Mouse (Mus musculus) adrenal gland, postnatal 25 days (tissue): ENCODE measurements at regions not wholly inside any gene's neighbourhood (a gene's known extent, or its start where the extent isn't known, plus 50 kb on each side); places are given as distances from the start of the nearest gene placed in this dataset.

ENCODE experiments used
- DNase-seq: peaks from one replicate; pipeline ENCODE4 v3.0.0; 2021; ENCODE audit warnings: mixed read lengths

DNA sequence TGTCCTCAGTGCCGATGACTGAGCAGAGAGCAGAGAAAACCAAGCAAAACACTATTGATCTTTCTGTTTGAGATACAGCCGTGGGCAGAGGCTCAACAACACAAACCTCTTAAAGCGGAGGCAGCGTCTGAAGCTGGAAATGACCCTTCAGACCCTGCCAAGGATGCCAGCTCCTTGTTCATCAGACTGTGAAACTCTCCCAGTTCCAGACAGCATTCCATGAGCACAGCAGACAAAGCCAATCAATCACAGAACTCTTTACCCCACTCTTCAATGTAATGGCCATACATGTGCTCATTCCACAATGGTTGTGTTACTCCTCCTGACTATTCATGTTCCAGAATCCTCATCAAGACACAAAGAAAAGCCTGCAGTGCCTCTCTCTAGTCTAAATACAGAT, 73.5 kb downstream of the Tmem114 start:
- DNase-seq = no peak

DNA sequence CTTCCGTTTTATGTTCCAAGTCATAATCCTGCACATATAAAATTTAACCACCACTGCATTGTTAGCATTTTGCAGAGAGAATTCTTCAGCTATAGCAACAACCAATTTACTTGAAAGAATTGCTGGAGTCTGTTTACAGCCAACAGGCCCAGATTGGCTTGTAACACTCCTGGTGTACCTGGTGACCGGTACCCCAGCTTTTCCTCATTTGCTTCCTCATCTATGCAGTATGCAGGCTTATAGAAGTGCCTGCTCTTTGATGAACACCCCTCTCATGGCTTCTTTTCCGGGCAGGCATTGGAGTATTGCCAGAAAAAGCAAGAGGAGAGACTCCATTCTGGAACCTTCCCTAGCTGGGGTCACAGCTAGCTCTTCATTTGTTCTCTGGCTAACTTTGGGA, 75.8 kb downstream of the Tmem114 start:
- DNase-seq = no peak

DNA sequence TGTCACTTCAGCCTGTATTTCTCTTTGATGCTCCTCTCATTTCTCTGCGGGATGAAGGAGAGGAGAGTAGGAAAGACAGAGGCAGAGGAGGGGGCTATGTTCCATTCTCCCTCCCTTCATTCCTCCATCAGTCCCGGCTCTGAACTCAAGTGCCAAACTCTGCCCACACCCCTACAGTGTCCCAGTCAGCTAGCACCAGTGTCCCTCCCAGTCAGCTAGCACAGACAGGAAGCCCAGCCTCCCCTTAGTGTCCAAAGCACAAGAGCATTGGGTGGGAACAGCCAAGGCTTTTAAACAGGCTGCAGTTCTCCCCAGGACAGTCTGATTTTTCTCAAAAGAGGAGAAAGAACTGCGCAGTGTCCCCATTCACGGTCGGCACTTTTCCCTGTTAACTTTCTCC, 76.3 kb downstream of the Tmem114 start:
- DNase-seq = no peak

DNA sequence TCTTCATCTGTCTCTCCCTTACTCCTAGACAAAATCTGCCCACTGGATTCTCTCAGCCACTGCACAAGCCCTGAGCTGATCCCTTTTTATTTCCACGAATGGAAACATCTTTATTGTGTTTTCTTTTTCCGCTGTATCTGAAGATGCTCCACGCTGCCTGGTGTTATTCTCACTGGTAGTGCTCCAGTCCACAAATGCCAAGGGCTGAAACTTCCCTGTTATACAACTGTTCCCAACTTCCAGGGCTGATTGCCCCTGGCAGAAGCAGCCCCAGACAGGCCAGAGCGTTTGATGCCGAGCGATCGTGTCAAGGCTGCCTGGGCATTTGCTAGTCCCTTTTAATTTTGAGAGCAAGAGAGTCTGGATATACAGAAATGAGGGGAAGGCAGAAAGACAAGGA, 79.7 kb downstream of the Tmem114 start:
- no peak for DNase-seq

DNA sequence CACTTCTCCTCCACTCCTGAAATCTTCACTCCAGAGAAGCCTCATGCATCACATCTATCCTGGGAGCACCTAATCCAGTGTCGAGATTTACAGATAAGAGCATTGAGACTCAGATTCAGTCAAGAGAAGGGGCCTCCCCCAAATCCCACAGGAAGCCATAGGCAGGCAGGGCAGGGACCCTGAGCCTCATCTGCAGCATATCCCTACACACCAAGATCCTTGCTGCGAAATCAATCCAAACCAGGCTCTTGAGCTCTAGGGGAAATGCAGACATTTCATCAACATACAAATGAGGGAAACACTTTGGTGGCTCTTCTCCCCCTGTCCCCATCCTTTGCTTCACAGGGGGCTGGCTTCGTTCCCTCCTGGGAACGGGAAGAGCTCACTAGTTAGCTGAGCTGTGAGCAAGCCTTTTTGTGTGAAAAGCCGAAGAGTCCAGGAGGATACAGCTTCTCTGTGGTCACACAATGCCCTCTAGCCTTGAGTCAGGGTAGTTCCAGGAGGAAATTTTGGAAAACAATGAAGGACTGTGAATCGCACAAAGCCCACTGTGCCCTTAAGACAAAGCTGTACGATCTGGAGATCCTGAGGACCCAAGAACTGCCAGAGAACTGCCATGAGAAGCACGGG, 91.7 kb downstream of the Tmem114 start:
- DNase-seq = peak; percentile 2

DNA sequence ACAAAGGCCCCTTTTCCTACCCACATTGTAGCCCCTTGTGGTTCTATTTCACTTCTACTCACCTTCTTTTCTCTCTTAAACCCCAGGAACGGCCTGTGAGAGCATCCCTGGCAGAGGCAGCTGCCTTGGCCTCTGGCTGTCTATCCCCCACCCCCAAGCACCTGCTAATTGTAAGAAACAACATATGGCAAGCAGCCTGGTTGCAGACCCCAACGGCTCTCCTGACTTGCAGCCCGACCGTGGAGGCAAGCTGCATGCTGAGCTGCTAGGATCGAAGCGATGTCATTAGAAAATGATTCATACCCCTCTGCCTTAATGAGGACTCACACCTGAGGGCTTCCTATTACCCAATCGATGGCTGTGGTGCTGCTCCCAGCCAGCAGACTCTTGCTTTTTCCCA, 112.9 kb downstream of the Tmem114 start:
- no peak for DNase-seq

DNA sequence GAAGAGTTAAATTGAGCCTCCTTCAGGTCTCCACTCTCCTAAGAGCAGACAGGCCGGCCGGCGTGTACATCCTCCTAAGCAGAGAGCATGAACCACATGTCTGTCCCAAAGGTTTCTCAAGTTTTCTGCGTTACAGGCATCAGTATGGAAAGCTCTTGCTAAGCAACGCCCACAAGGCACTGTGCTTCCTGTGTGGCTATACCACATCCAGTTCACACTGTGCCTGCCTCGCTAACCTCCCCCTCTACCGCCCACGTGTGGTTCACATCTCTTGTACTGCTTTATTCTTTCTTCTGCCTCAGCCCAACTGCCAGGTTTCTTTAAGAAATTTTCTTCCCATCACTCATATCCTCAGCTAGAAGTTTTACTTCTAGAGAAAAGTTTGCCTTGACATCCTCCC, 118.5 kb downstream of the Tmem114 start:
- DNase-seq = no peak
